Mouse (Mus musculus) adrenal gland (tissue): ENCODE measurements at regions not wholly inside any gene's neighbourhood (a gene's known extent, or its start where the extent isn't known, plus 50 kb on each side); places are given as distances from the start of the nearest gene placed in this dataset.

Experiments used
- intact Hi-C: fragments of 180-260 bp; cut with DNase I; formaldehyde crosslinking; loops from one replicate; pipeline ENCODE4 v1.15.1; 2025

DNA sequence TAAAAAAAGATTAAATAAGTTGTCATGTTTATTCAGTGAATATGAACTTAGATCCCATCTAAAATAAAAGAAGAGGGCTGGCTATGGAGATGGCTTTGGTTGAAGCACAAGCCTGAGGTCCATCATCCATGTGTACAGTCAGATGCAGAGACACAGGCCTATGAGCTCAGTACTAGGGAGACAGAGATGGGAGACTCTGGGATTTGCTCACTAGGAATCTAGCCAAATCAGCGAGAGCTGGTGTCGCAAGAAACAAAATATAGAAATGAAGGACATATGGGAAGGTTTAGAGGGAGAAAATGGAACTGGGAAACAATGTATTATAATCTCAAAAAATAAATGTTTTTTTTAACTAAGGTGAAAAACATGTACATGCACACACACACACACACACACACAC, 326.6 kb downstream of the Col12a1 start:
- intact Hi-C loops, result no loop called here

DNA sequence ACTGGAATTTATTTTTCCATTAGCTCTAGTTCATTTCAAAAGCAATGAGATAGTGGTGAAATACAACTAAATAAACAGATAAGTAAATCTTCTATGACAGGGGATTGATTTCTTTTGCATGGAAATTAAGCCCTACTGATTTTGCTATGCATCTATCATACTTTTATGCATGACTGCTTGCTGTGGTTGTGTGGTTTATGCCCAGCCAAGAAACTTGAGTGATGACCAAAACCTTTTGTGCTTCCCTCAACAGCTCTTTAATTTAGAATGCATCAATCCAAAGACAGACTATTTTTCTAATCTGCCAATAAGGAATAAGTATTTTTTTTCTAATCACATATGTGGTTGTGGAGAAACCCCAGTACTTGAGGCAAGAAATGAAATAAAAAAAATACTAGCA, 303.6 kb downstream of the Col12a1 start:
- intact Hi-C loops, result no loop called here

DNA sequence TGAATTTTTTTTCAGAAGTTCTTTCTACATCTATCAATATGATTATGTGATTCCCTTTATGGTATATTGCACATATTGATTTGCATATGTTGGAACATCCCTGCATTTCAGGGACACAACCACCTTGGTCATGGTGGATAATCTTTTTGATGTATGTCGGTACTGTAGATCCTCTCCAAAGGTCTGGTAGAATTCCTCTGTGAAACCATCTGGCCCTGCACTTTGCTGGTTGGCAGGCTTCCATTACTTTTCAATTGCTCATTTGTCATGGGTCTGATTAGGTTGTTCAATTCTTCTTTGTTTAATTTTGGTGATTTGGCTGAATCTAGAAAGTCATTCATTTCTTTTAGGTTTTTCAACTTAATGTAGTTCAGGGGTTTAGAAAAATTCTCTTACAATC, 288.2 kb downstream of the Col12a1 start:
- intact Hi-C loops, result no loop called here

DNA sequence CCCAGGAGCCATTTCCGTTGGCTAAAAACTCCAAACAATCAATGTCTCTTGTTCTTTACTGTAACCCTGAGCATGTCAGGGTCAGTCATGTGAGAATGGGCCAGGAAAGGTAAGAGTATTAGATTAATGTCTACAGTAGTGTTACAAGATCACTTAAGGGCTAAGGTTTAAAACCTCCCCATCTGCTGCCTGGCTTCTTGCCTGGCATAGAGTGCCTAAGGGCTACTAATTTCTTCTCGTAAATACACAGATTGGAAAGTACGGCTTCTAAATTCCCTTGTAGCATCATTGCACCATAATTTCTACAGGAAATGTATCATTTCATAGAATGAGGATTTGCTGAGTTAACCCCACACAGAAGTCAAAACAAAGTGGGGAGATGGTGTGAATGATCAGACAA, 281.0 kb downstream of the Col12a1 start:
- intact Hi-C loops, result no loop called here

DNA sequence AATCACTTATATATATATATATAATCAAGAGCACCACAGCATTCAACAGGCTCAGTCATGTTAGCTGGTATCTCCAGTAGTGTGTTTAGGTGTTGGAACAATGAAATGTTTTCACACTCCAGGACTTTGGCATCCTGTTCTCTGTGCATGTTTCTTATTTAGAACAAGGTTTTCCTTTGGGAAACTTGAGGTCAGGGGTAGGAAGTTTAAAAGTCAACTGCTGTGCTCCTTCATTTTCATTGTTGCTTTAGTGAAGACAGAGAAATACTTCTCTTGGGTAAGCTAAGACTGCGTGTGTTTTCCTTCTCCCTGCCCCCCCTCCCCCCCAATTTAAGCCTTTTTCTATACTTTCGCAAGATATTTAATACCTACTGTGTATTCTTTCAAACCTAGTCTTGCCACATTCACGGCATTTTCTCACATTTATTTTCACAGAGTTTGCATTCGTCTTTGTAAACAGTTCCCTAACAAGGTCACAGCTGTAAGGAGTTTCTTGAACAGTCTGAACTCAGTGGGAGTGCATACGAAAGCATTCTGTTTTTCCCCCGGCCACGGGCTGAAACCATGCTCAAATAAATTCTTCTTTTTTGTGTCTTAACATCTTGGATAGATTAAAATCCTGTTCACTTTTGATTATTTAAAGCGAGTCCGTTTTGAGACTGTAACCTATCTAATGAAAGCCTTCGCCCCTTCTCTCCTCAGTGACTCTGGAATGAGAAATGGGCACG, 279.2 kb downstream of the Col12a1 start:
- intact Hi-C loops, result no loop called here

DNA sequence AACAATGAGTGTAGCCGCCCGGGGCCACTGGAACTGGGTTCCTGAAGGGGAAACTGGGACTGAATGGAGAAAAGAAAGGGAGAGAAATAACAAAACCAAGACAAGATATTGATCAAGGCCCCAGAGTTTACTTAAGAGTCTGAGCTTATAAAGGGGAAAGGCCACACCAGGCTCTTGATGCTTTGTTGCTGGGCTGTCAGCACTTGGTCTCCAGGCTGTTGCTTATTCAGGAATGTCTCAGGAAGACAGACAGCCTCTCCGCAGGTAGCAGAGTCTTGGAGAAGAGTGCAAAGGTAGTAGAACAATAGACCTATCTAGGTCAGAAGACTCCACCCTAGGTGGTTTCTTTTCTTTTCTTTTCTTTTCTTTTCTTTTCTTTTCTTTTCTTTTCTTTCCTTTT, 263.4 kb downstream of the Col12a1 start:
- intact Hi-C loops, result no loop called here

DNA sequence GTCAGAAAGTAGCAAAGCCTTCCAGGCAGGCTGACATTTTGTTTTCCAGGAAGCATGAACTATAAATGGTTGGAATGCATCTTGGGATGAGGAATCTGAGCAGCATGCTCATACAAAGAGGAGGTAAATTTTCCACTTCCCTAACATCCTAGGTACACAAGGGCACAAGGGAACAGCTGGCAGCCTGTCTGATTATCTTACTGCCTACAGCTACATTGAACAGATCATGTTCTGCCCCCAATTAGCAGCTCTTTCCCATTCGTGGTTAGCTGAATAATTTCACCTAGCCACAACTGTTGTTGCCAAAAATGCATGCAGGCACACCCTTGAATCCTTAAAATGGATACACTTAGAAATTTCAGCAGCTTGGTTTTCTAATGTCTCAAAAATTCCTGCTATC, 239.5 kb downstream of the Col12a1 start:
- intact Hi-C loops, result no loop called here

DNA sequence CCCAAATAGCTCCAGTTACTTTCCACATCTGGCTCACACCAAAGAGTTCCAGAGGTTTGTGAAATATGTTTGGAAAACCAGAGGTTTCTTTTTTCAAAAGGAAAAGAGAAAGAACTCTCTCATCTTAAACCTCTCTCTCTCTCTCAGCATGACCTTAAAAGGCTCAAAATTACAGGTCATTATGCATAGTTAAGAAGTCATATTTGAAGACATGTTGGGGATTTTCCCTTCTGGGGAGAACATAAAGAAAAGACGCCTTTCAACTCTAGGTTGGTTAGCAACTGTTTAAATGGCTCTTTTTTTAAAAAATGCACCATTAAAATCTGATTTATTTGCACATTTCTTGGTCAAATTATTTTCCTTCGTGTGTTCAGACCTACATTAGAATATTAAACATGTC, 218.4 kb downstream of the Col12a1 start:
- intact Hi-C loops, result no loop called here

DNA sequence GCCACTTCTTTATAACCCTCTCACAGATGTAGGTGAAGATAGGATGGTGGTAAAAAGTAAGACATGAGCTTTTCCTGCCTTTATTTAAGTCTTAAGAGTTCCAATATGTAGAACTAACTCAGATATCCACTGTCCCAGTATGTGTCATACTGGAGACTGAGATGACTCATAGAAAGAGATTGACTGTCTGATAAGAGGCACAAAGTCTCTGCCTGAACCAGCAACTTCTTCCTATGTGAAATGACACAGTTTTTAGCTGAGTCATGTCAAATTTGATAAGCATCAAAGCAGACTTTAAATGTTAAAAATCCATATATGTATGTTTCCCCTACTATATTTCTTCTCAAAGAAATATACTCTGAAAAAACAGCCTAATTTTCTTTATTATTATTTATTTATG, 216.6 kb downstream of the Col12a1 start:
- intact Hi-C loops, result no loop called here

DNA sequence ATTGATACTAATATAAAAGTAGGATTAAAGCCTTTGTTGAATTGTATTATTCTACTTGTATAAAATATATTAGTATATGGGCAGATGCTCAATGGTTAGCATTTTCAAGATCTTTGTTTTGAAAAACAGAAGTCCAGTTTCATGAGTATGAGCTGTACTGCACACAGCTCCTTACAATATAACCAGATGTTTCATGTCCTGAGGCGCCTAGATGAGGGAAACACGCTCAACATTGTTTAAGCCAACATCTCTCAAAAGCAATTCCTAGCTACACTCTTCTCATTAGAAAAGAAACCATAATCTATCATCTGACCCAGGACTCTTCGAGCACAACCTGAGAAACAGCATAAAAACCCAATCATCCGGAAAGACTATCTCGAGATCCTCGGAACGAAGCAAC, 202.2 kb downstream of the Col12a1 start:
- intact Hi-C loops, result no loop called here

DNA sequence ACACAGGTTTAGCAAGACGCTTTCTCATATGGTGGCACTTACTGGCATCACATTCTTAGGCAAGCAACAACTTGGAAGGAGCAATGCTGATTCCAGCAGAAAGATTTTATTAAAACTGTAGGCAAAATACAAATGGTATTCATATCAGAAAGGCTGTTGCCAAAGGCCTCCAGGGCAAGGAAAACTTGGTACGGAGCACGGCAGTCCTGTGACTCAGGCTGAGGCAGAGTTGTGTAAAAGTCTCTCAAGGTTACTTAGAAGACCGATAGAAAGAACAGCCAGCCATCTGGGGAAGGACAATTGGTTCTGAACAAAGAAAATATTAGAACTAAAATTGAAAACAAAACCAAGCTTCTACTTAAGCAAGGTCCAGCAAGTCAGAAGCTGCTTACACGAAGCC, 201.2 kb downstream of the Col12a1 start:
- intact Hi-C loops, result no loop called here

DNA sequence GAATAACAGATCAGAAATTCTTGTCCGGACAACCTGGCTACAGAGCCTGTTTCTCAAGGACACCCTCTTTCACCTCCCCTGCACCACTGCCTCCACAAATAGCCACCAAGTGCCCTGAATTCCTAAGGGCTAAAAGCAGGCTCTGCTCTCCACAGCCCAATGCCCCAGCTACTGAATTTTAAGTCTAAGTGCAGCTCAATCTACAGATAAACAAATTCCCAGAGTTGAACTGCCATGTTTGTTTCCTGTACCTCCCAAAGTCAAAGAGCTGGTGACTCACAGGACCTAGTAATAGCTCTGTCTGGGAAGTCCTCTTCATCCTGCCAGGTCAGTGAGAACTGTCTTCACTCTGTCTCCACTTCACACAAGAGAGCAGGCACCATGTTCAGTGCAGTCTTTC, 200.0 kb downstream of the Col12a1 start:
- intact Hi-C loops, result no loop called here

DNA sequence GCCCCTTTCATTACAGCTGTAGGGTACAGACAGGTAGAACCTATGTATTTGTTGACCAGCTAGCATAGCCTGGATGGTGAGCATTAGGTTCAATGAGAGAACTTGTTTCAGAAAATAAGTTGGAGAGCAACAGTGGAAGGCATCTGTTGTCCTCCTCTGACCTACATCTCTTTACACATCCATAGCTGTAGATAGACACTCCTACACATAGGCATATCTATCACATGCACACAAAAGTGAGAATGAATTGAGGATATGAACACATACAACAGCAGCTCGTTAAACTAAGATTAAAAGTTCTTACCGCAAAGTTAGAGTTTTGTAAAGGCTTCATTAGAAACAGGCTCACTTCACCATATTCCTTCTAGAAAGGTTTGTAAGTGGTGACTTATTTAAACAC, 198.1 kb downstream of the Col12a1 start:
- intact Hi-C loops, result no loop called here

DNA sequence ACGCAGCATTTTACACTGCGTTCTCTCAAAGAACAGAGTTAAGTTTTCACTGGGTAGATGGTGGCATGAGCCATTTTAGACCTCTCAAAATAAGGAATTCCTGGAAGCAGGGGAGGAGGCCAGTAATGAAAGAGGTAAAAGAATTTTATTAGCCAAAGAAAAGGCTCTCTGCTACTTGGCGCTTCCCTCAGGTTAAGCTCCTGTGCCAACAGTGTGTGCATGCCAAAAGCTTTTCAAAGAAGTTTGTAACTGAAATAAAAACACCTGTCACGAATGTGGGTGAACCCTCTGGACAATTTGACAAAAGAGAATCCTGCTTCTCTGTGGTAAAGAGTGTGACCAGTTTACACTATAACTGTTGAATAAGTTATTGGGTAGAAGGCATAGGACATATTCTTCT, 195.6 kb downstream of the Col12a1 start:
- intact Hi-C loops, result no loop called here

DNA sequence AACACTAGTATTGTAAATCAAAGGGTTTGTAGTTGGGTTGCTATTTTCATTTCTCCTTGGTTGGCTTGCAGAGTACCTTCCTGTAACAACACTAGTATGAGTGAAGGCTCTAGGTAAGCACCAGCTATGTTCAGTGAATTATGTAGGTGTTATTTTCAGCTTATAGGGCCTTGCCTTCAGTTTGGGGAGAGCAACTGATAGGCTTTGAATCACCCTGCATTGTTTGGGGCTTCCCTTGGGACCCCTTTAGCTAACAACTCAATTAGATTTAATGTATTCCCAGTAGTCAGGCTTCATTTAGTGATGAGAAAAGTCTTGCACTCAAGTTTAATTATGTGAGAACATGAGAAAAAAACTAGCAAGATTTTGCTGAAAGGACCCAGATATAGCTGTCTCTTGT, 193.6 kb downstream of the Col12a1 start:
- intact Hi-C loops, result no loop called here

DNA sequence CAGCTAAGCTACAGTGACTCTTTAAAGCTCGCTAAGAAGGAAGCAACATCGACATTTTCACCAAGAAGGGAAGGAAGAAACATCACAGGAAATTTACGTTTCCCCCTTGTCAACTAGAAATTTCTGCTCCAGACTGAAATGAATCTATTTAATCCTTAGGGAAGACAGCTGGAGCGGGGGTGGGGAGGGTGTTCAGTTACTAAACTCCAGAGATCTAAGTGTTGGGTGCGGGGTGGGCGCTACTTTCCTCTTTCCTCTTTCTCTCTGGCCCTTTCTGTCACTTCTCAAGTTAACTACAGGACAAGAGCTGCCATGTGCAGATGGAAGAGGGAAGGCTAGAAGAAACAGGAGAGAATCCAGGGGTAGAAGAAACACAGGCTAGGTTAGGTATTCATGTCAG, 192.2 kb downstream of the Col12a1 start:
- intact Hi-C loops, result no loop called here

DNA sequence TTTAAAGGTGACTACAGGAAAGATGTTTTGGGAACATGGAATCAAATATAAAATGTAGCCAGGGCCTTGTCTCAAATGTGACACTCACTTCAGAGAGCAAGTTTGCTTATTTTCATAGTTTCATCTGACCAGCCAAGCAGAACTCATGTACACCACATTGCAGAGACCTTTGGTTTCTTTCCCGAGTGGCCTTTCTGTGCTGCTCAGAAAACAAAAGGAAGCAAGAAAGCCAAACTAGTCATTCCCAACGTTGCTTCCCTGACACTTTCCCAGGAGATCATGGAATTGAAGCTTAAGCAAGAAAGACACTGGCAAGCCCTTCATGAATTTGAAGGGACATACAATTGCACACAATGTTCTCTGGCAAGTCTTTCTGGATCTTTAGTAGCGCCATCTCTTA, 191.3 kb downstream of the Col12a1 start:
- intact Hi-C loops, result no loop called here
